Mouse (Mus musculus) adrenal gland (tissue): ENCODE measurements at regions not wholly inside any gene's neighbourhood (a gene's known extent, or its start where the extent isn't known, plus 50 kb on each side); places are given as distances from the start of the nearest gene placed in this dataset.

Experiments
- intact Hi-C: fragments of 180-260 bp; cut with DNase I; formaldehyde crosslinking; loops from one replicate; pipeline ENCODE4 v1.15.1; 2025

DNA sequence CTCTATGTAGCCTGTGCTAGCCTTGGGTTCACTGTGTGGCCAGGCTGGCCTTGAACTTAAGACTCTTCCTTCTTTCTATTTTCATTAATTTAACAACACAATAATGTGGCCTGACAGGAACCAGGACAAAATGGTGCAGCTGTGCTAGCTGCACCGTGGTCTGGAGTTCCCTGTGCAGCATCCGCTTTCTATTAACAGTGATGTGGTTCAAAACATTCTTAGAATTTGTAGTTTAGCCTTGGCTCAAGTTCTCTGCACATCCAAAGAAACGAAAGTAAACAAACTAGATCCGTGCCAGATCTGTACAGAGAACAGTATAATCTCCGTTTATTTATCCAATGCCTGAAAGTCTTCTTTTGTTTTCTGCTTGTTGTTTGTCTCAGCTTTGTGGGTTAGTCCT lies 88.5 kb downstream of the Irx1 start:
- intact Hi-C loops: no loop called here

DNA sequence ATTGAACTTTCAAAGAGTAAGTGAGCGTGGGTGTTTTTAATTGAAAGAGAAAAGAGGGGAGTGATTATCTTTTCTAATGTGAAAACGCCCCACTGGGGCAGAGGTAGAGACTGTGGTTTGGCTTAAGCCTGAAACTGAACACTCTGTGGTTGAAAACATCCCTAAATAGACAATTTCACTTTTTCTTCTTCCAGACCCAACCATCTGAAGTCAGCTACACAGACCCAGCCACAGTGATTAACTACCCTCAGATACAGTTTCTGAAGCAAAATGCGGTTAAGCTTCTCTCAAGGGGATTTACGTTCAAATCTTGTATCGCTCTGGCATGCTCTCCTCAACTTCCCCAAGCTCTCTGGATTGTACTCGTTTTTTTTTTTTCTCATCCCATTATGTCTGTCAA lies 94.8 kb downstream of the Irx1 start:
- intact Hi-C loops: no loop called here

DNA sequence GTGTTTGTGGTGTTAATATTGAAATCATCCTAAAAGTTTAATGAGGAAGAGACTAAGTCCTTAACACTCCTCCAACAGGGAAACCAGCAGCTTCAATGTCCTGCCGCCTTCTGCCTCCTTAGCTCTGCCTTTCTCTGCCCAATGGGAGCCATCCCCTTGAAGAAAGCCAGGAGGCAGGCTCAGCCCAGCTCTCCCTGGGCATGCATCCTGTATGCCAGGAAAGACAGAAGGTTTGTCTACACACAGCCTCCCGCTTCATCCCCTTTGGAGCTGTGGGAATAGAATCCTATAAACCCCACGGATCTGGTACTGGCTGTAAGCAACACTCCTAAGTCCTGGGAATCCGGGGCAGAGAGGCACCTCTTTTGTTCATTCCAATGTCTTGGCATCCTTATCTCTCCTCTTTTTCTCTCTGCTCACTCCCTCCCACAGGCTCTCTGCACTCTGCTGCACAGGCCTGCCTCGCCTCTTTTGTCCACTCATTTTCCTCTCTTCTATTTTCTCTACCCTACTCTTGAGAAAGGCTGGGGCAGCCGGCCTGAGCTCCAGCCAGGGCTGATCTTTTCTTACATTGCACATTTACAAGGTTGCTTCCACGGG lies 110.0 kb downstream of the Irx1 start:
- intact Hi-C loops: no loop called here

DNA sequence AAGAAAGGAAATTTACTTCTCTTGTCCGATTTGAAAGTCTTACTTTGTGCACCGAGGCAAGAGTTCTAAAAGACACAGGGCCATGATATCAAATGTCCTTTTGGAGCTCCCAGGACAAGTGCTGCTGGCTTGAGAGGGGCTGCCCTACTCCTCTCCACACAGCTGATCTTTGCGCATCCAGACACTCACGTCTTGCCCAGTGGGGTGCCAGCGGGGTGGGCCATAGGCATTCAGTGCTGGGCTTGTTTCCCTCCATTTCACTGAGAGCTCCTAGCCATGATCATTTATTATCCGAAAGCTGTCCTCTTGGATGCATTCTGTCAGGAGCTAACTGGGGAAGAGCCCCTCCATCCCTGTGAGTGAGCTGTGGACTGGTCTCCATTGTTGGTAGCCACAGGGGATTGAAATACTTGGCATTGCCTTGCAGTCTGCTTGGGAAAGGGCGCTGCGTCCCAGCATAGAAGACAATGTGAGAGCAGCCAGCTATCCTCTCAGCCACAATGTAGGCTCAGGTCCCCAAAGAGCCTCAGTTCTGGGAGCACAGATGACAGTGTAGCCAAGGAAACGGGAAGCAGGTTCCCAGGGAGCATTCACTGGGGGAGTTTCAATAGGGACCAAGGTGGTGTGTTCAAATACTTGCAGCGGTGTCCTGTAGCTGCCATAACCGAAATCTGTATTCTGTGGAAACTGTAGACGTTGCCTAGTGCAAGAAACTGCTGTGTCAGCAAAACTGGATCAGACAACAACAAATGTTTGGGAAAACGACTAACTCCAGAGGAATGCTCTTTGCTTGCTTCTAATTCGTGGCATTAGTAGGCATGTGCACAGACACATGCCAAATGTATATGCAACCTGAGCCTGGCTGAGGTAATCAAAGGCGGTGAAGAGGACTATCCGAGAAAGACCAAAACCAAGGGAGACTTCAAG lies 159.2 kb downstream of the Irx1 start:
- intact Hi-C loops: no loop called here

DNA sequence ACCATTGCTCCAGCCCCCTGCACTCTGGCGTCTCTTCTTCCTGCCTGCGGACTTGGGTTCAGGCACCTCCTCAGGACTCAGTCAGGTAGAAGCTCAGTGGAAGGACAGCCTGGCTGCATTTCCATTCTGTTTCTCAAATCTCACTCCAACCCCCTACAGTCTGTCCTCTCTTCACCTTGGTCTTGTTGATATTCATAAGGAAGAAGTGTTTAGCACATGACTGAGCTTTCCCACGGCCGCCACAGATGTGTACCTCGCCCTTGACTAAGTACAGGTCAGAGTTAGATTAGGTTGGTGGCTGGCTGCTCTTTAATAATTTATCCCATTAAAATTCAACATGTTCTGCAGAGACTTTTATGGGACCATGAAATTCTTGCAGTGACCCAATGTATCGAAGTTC lies 165.2 kb downstream of the Irx1 start:
- intact Hi-C loops: no loop called here

DNA sequence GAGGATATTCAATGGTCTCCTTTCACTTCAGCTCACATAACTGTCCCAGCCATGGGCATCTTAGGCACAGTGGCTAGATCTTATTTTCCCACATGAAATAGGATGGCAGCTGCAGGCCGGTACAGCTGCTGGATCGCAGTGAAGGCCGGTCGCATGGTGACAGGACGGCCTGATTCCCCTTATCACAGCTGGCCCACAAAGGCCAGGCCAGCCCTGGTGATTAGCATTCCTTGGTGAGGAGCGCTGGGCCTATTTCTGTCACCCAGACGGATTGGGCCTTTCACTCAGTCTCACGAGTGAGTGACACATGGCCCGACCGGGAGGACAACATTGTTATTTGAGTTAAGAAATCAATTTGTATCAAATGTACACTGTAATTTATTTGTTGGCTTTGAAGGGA lies 178.8 kb downstream of the Irx1 start:
- intact Hi-C loops: no loop called here

DNA sequence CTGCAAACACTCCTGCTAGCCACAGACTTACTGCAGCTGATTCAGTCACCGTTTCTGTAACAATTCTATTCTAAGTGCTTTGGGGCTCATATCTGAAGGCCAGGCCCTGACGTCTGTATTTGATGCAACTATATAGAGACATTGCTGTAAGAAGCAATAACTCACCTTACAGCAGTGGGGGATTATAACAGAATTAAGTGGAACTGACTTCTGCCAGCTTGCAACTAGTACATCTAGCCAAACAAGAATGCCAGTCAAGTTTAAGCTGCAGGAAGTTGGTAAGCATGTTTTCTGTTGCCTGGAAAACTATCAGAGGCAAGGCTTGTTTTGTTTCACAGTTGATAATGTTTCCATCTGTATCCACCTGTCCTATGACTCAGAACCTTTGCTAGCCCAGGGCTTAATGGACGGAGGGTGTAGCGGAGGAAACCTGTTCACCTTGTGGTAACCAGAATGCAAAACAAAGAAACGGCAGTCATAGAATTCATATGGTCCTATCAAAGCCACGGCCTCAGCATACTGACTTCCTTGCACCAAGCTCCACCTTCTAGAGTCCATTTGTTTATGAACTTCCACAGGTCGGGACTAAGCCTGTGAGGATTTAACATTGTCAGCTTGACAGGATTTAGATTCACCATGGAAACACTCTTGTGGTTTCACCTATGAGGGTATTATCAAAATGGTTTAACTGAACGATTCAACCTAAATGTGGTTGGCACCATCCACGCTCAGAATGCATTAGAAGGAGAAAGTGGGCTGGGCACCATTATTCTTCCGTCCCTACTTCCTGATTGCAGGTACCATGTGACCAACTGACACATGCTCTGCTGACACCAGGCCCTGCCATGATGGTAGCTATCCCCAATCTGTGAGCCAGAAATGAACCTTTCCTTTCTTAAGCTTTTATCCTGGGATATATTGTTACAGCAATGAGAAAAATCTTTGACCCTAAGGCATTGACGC lies 216.2 kb downstream of the Irx1 start:
- intact Hi-C loops: no loop called here

DNA sequence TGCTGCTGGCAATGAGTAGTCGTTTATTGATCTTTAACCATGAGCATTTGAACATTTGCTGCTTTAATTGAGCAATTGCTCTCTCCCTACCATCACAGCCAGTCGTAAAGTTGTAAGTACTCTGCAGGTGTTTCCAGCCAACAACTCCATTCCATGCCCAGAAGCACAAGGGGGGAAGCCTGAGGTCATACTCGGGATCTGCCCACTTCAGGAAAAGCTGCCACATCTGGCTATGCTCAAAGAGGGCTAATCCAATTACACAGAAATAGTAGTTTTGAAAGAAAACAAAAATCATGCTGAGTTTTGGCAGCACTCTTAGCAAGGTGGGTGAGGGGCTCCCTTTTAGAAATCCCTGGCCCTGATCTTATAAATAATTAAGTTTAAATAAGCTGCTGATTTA lies 217.0 kb downstream of the Irx1 start:
- intact Hi-C loops: no loop called here

DNA sequence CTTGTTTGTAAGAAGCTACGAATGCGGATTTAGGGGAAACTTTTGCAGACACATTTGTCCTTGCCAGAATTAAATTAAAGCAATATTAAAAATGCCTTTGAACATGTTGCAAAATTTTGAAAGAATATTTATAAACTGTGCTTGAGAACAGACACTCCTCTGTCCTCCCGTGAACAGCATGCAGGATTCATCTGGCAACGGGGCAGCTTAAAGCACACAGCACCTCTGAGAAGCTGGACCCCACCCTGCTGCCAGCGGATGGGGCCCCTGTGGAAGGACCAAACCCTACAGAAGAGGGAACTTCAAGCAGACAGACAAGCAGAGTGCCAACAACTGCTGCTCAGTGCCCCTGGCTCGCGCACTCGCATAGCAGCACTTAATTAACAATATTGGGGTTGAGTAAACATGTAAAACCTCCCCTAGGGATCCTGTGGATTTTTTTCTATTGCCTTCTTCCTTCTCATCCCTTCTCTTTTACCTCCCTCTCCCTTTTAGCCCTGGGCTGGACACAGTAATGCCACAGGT lies 226.6 kb downstream of the Irx1 start:
- intact Hi-C loops: no loop called here

DNA sequence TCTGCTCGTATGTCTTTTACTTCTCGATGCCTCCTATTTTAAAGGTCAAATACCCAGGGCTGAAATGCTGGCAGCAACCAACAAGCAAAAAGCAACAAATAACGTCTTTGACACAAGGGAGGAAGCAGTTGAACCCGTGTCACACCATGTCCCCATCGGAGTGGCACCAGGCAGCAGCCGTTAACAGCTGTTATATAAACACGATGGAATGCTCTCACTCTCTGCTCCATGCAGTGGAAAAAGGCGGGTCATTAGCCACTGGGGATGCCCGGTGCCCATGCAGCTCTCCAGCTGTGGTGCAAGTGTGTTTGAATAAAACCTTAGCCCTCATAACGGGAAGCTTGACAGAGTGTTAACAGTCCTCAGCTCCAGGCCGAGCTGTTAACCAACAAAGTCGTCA lies 229.3 kb downstream of the Irx1 start:
- intact Hi-C loops: no loop called here

DNA sequence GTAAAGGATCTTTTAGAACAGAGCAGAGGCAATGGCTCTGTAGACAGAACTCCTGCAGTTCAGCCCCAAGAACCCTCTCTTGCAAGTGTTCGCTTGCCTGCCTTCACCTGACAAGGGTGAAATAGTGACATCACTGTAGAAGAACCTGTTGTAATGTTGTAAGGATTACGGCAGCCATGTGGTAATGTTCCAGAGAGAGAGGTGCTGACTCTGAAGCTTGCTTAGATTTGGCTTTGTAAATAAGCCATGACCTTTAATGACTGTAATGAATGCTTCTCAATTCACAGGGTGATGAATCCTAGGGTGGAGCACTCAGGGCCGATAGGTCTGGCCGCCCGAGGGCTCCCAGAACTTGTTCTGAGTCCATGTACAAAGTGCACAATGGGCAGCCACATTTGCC lies 230.2 kb downstream of the Irx1 start:
- intact Hi-C loops: no loop called here

DNA sequence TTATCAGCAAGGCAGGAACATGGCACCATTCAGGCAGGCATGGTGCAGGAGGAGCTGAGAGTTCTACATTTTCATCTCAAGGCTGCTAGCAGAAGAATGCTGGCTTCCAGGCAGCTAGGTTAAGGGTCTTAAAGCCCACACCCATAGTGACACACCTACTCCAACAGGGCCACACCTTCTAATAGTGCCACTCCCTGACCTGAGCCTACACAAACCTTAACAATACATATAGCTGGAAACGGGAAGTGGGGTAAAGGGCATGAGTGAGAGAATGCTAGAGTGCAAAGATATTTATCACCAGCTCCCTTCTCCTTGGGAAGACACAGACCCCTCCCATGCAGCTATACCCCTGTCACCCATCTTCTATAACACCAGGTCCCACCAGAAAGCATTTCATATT lies 230.6 kb downstream of the Irx1 start:
- intact Hi-C loops: no loop called here

DNA sequence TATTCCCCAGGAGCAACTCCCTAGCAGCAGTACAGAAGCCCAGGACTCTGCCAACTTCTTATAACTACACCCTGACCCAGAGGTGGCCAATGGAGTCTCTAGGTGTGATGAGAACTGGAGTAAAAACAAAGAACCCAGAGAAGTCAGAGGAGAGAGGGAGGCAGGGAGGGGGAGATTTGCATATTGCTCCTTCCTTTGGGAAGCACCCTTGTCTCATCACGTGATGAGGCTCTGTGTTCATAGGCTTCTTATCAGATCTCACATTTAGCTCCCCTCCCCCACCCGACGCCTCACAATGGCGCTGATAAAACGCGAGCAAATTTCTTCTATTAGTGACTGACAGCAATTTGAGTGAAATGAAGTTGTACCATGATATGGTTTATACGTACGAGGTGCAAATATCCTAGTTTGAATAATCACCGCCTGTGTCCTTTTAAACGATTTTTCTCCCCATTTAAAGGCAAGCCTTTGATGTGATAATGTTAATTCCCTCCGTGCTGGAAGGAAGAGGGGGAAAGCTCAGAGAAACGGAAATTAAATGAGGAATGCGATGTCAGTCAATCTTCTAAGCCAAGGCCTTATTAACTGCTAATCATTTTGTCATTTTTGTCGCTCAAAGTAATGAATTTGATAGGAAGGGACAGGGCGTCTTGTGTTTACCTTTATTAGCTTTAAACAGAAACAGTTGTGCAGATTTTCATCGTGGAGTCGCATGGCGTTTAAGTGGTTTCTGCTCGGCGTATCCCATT lies 273.3 kb downstream of the Irx1 start:
- intact Hi-C loops: no loop called here

DNA sequence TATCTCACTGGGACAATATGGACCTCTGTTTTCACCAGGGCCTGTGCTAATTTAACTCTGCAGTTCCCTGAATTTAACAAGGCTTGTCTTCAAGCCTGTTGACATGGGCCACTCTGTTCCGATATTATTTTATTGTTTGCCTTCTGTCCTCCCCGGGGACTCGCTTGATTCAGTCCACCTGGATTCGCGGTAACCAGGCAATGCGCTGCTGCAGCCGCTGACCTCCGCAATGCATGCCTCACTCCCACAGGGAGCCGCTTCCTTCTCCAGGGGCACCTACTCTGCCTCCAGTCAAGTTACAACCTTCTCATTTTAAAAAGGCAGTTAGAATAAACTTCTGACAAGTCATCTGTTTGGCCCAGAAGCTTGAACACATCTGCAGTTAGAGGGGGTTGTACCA lies 274.3 kb downstream of the Irx1 start:
- intact Hi-C loops: no loop called here

DNA sequence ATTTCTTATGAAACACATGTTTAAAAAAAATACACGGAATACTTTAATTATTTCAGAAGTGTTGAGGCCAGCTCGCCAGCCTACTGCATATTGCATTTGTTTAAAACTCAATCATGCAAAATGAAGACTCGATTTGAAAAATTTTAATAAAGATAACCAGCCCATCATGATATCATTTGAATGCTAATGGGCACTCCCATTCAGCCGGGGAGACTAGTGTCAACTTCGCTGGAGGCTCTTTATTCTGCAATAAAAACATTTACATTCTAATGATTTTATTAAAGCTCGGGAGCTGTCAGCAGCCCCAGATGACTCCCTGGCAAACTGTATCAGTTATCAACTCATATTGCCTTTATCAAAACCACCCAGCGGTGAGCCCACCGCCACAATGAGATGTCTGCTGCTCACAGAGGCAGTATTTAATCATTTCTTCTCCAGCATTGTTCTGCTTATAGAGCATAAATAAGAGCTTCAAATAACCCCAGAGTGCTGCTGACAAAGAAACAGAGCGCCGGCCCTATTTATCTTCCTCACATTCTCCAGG lies 287.4 kb downstream of the Irx1 start:
- intact Hi-C loops: no loop called here

DNA sequence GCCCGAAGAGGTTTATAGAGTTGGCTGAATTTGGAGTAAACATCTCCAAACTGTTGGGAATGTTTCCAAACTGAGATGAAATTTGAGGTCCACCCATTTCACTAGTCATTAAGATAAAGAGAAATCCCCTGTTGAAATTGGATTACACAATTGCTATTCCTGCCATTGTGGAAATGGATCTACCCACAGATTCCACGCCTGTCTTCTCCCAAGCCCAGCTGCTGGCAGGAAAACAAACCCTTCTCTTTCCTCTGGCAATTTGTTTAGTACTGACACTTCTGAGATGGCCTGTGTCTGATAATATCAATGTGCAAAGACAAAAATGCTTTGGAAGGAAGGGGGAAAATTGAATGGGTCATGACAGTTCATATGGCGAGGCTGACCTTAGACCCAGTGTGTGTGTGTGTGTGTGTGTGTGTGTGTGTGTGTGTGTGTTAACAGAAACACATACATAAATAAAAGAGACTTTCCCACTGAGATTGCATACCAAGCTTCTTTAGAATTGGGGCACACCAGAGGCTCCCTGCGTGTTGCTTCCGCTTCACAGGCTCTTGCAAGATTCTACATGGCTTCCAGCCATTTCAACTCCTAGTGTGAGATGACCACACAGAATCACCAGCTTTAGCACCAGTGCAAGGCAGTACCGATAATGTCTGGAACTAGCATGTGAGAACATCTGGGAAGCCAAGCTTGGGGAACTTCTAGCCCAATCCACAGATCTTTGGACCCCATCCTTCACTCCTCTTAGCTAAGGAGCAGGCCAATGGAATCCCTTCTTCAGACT lies 293.4 kb downstream of the Irx1 start:
- intact Hi-C loops: no loop called here

DNA sequence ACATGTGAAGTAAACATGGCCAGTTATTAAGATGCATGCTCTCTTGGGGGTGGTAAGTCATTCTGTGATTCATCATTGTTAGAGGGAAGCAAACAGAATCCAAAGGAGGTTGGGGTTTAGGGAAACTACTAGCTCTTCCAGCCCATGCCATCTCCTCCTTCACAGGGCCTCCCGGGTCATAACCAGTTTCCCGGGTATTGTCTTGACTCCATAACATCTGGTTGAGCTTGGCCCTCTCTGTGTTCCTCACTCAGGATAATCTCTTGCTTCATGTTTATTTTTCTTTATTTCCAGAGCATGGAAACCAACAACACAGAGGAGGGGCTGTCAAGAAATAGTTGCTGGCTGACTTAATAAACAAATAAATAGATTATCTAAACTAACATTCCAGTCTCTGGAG lies 295.3 kb downstream of the Irx1 start:
- intact Hi-C loops: no loop called here

DNA sequence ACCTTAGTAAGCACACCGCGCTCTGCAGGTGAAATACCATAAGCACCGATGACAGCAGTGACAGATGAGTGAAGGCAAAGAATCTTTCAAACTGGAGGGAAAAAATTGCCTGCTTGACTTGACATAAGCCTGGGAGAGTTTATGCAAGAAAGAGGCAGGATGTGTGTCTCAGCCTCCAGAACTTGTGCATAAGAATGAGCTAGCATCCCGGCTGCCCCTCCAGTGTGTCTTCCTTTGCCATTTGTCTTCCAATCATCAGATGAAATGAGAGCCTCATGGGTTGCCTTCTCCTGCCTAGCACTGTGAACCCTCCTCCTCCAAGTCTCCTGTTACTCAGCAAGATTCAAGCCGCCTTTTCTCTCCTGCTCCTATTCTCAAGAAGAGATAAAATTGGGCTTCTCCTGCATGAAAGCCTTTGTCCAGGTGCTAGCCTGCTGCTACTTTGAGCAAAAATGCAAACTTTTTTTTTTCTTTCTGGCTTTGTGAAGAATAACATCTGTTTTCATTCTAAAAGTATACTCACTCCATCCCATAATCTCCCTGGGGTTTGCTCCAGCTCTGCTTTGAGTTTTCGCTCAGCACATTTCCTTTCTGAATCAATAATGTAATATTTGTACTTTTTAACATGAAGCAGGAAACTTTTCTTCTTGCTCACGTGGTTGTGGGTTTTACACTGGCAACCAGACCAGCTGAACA lies 298.2 kb downstream of the Irx1 start:
- intact Hi-C loops: no loop called here

DNA sequence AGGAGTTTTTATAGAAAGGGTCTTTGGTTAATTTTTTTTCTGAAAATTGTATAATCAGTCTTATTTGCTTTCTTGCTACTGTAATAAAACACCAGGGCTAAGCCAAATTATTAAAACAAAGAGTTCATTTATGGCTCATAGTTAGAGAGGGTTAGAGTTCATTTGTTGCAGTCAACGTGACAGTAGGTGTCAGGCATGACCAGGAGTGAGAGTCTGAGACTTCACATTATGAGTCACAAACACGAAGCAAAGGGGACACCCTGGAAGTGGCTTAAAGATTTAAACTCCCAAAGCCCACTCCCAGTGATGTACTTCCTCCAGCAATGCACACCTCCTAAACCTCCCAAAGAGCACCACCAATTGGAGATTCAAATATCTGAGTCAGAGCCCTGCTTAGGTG lies 305.6 kb downstream of the Irx1 start:
- intact Hi-C loops: no loop called here
